21 mouse cellular contexts compared by ENCODE assay signal in genomic region chr1:18637334-18637733, GRCm38 (mm10).
DNase-seq lines count a peak whose midpoint lies in the region; ATAC-seq lines count a peak whose summit lies in the region.
"Had no signal": no experiment of that assay in that cellular context is flagged by ENCODE, and none has a peak within 500 bp of the region (broad histone marks: within the 10 kb centered on the region; RNA-seq: fewer than 3 reads in every experiment).

No protein-coding gene starts in this region.

- H3K4me2 ChIP-seq in forebrain, embryonic 14.5 days (ENCODE audit: low read length) = no peak overlapping the region
- H3K4me2 ChIP-seq in forebrain, embryonic 13.5 days = no peak overlapping the region
- no peak overlapping the region for H3K4me2 ChIP-seq in midbrain, embryonic 14.5 days (ENCODE audit: low read length)
- H3K4me2 ChIP-seq: embryonic facial prominence, embryonic 13.5 days; embryonic facial prominence, embryonic 15.5 days; forebrain, embryonic 12.5 days had no signal

- H3K27me3 ChIP-seq in forebrain, embryonic 14.5 days (replicated peaks; ENCODE audit: control insufficient read depth, insufficient read depth, low read length) = no peaks in the 10 kb centered on the region
- no peaks in the 10 kb centered on the region for H3K27me3 ChIP-seq in forebrain, embryonic 13.5 days
- H3K27me3 ChIP-seq in midbrain, embryonic 14.5 days (ENCODE audit: control insufficient read depth, insufficient read depth, low read length) = no peaks in the 10 kb centered on the region
- H3K27me3 ChIP-seq in midbrain, embryonic 10.5 days (ENCODE audit: low read depth, poor library complexity, severe bottlenecking) = no peaks in the 10 kb centered on the region
- H3K27me3 ChIP-seq: embryonic facial prominence, embryonic 13.5 days; embryonic facial prominence, embryonic 15.5 days; forebrain, embryonic 12.5 days had no signal

- H3K4me1 ChIP-seq in forebrain, embryonic 14.5 days (ENCODE audit: control insufficient read depth, insufficient read depth, low read length) = 0 out of 2 replicates have a peak, but pooled peaks cover 2% of the 10 kb centered on the region
- H3K4me1 ChIP-seq in forebrain, embryonic 13.5 days = peaks cover 8% of the 10 kb centered on the region
- no peaks in the 10 kb centered on the region for H3K4me1 ChIP-seq in midbrain, embryonic 14.5 days (ENCODE audit: control insufficient read depth, insufficient read depth, low read length)
- H3K4me1 ChIP-seq in midbrain, embryonic 10.5 days = peaks cover 26% of the 10 kb centered on the region
- H3K4me1 ChIP-seq: embryonic facial prominence, embryonic 13.5 days; embryonic facial prominence, embryonic 15.5 days had no signal

- H3K9me3 ChIP-seq in forebrain, embryonic 14.5 days (replicated peaks; ENCODE audit: control insufficient read depth, low read length) = no peaks in the 10 kb centered on the region
- H3K9me3 ChIP-seq in forebrain, embryonic 13.5 days (replicated peaks) = no peaks in the 10 kb centered on the region
- H3K9me3 ChIP-seq in midbrain, embryonic 14.5 days (ENCODE audit: control insufficient read depth, low read length) = no peaks in the 10 kb centered on the region
- 0 out of 2 replicates have a peak, but pooled peaks cover 4% of the 10 kb centered on the region for H3K9me3 ChIP-seq in midbrain, embryonic 10.5 days (replicated peaks)
- H3K9me3 ChIP-seq: embryonic facial prominence, embryonic 13.5 days; embryonic facial prominence, embryonic 15.5 days; forebrain, embryonic 10.5 days; forebrain, embryonic 12.5 days had no signal

- H3K27ac ChIP-seq in forebrain, embryonic 14.5 days (ENCODE audit: low read depth, low read length) = no peak overlapping the region
- no peak overlapping the region for H3K27ac ChIP-seq in forebrain, embryonic 13.5 days
- H3K27ac ChIP-seq in midbrain, embryonic 14.5 days (replicated peaks; ENCODE audit: low read depth, low read length) = no peak overlapping the region
- no peak overlapping the region for H3K27ac ChIP-seq in midbrain, embryonic 10.5 days (replicated peaks)
- H3K27ac ChIP-seq: embryonic facial prominence, embryonic 13.5 days; embryonic facial prominence, embryonic 15.5 days; forebrain, embryonic 10.5 days; forebrain, embryonic 12.5 days had no signal

- ATAC-seq in forebrain, embryonic 14.5 days = no peak
- ATAC-seq in forebrain, embryonic 13.5 days = no peak
- no peak for ATAC-seq in midbrain, embryonic 14.5 days (ENCODE audit: low FRiP score, low TSS enrichment)
- ATAC-seq: forebrain, embryonic 16.5 days had no signal

- no peaks in the 10 kb centered on the region for H3K36me3 ChIP-seq in forebrain, embryonic 14.5 days (ENCODE audit: control insufficient read depth, insufficient read depth, low read length)
- no peaks in the 10 kb centered on the region for H3K36me3 ChIP-seq in forebrain, embryonic 13.5 days (ENCODE audit: poor library complexity, severe bottlenecking)
- no peaks in the 10 kb centered on the region for H3K36me3 ChIP-seq in midbrain, embryonic 14.5 days (ENCODE audit: control insufficient read depth, insufficient read depth, low read length)
- H3K36me3 ChIP-seq in midbrain, embryonic 10.5 days = no peaks in the 10 kb centered on the region
- H3K36me3 ChIP-seq: embryonic facial prominence, embryonic 13.5 days; embryonic facial prominence, embryonic 15.5 days; forebrain, embryonic 10.5 days; forebrain, embryonic 12.5 days had no signal

- H3K4me3 ChIP-seq in forebrain, embryonic 14.5 days (ENCODE audit: low read depth, low read length) = no peak overlapping the region
- H3K4me3 ChIP-seq in forebrain, embryonic 13.5 days = no peak overlapping the region
- no peak overlapping the region for H3K4me3 ChIP-seq in midbrain, embryonic 14.5 days (replicated peaks; ENCODE audit: low read depth, low read length)
- no peak overlapping the region for H3K4me3 ChIP-seq in midbrain, embryonic 10.5 days
- H3K4me3 ChIP-seq: embryonic facial prominence, embryonic 13.5 days; embryonic facial prominence, embryonic 15.5 days; erythroblast, embryonic 14.5 days; forebrain, embryonic 10.5 days; forebrain, embryonic 12.5 days had no signal

- DNase-seq in forebrain, embryonic 14.5 days (ENCODE audit: low spot score) = peak; percentile 5
- DNase-seq in midbrain, embryonic 14.5 days = peak; percentile 13
- no peak for DNase-seq in midbrain, embryonic 10.5 days (ENCODE audit: low spot score)
- DNase-seq in thymus, postnatal 0 days (ENCODE audit: low spot score) = peak; percentile 25
- no peak for DNase-seq in thymus, postnatal 14 days
- DNase-seq: adrenal gland, adult 2 months; adrenal gland, postnatal 10 days; adrenal gland, postnatal 25 days; cerebellum, adult 11 months; cerebellum, adult 18-20 months; cerebellum, adult 8-10 months; cerebellum, adult 9-11 months; cerebellum, postnatal 14 days; cerebellum, postnatal 36 days had no signal

- no peak overlapping the region for H3K9ac ChIP-seq in forebrain, embryonic 14.5 days (ENCODE audit: low read length)
- H3K9ac ChIP-seq in forebrain, embryonic 13.5 days = no peak overlapping the region
- no peak overlapping the region for H3K9ac ChIP-seq in midbrain, embryonic 14.5 days (replicated peaks; ENCODE audit: low read length)
- H3K9ac ChIP-seq: embryonic facial prominence, embryonic 13.5 days; embryonic facial prominence, embryonic 15.5 days; forebrain, embryonic 12.5 days had no signal

Comparison
In these comparisons a context has a peak if more than half of its experiments do, and no peak if none do; other contexts are left out.
1. DNase-seq: peak in forebrain, embryonic 14.5 days (single experiment), midbrain, embryonic 14.5 days (single experiment) and thymus, postnatal 0 days (single experiment); none in midbrain, embryonic 10.5 days (single experiment) and thymus, postnatal 14 days (single experiment).